Mouse (Mus musculus): ENCODE measurements around the gene Hoxc5.

The Hoxc5 gene

DNA sequence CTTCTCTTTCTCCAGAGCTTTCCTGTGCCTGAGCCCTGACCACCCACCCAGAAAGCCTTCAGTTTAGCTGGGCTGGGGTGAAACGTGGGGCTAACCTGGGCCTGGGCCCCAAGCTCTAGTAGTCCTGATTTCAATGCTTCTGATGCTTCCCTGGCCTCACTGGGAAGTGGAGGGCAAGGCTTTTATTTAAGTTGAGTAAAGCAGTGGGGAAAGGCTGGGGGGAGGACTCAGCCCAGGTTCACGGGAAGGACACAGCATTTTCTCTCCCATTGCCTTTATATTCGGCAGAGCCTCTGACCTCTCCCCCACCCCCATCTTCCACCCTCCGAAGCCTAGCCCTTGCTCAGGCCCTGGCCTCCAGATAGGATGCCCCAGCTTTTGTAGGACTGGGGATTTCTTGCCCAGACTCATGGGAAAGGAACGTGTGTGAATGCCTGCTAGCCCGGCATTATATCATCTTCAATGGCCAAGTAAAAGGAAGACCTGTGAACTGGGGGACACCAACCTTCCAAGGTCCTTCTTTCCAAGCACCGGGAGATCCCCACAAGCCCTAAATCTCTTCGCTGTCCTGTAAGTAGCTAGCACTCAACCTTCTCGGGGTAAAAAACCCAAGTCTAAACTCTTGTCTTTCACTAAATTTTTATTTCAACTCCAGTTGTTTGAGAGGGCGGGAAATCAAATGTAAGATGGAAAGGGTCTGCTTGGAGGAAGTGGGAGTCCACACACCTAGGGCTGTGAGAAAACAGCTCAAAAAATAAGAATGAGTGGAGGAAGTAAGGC, 71.6 kb downstream of the Hoxc5 start:
- DNase-seq (ENCODE audit: low spot score), result no peak

DNA sequence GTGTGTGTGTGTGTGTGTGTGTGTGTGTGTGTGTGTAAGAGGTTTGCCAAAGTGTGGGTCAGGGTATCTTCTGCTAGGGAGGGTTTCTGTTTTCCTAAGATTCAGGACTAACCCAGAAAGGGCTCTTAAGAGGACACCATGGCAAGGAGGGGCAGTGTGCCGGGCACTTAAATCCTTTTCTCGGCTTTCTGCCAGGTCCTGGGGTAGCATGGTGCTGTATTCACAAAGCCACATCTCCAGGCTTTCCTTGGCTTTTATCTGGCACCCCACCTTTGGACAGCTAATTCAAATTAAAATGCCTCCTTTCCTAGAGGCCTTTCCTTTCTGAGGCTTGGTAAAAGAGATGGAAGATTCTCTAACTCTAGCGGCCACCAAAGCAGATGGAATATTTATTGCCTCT, 72.4 kb downstream of the Hoxc5 start:
- no peak for DNase-seq (ENCODE audit: low spot score)

DNA sequence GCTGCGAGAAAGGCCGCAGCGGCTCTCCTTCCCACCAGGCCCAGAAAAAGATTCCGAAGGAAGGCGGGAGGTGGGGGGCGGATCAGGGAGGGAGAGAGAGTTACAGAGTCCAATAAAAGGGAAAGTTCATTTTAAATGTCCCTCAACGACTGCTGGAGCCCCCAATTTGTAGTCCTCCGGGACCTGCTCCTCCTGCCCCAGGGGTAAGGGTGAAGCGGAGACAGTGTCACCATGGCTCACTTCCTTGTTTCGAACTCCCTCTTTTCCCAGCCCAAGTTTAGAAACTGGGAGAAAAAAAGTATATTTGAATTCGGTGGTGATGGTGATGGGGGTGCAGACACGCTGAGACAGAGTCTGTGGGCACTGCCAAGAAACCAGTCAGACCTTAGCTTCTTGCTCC, 73.4 kb downstream of the Hoxc5 start:
- no peak for DNase-seq (ENCODE audit: low spot score)

DNA sequence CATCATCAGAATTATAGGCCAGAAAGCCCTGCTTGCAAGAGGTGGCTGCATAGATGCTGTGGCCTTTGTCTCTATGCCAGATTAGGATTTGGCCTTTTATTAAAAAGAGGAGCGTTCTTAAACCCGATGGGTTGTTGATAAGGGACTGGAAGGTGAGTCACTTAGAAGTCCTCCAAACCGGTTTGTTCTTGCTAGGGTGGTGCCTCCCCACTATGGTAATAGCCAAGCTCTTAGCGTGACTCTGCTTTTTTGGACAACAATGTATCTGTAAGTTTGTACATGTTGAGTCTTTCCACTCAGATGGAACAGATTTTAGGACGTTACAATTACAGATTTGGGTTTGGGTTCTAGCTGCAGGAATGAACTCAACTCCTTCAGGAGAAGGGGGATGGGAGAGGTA, 74.4 kb downstream of the Hoxc5 start:
- no peak for DNase-seq (ENCODE audit: low spot score)

- no peak for DNase-seq (ENCODE audit: low spot score)
These were observed 75.0 kb downstream of the Hoxc5 start for GRCm38 (mm10) chr15:103042209-103042608.

- DNase-seq (ENCODE audit: low spot score), result no peak
These were observed 84.4 kb downstream of the Hoxc5 start for GRCm38 (mm10) chr15:103051670-103052069.

GRCm38 (mm10) chr15:103053210-103053609, 86.0 kb downstream of the Hoxc5 start:
- no peak for DNase-seq (ENCODE audit: low spot score)

- DNase-seq (ENCODE audit: low spot score), result no peak
These were observed 89.2 kb downstream of the Hoxc5 start for GRCm38 (mm10) chr15:103056396-103056795.

DNA sequence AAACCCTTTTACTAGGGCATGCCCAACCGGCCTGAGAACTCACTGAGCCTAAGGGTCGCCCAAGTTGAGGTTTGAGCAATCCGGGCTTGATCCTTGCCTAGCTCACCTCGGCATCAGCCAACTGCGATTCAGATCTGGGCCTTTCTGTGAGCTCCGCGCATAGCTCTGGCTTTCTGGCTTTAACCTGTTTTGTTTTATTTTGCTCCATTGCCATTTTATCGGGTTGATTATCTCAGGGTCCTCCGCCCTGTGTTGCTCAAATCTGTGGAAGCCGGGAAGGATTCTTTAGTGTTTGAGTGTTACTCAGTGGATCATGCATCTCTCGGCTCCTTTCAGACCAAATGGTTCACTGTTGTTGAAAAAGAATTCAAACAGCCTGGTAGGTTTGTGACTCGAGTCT, 91.5 kb downstream of the Hoxc5 start:
- no peak for DNase-seq (ENCODE audit: low spot score)

GRCm38 (mm10) chr15:103059393-103059992, 92.2 kb downstream of the Hoxc5 start:
- DNase-seq (ENCODE audit: low spot score), result peak; percentile 25

- DNase-seq (ENCODE audit: low spot score), result no peak
These were observed 92.7 kb downstream of the Hoxc5 start for GRCm38 (mm10) chr15:103060021-103060340.

DNA sequence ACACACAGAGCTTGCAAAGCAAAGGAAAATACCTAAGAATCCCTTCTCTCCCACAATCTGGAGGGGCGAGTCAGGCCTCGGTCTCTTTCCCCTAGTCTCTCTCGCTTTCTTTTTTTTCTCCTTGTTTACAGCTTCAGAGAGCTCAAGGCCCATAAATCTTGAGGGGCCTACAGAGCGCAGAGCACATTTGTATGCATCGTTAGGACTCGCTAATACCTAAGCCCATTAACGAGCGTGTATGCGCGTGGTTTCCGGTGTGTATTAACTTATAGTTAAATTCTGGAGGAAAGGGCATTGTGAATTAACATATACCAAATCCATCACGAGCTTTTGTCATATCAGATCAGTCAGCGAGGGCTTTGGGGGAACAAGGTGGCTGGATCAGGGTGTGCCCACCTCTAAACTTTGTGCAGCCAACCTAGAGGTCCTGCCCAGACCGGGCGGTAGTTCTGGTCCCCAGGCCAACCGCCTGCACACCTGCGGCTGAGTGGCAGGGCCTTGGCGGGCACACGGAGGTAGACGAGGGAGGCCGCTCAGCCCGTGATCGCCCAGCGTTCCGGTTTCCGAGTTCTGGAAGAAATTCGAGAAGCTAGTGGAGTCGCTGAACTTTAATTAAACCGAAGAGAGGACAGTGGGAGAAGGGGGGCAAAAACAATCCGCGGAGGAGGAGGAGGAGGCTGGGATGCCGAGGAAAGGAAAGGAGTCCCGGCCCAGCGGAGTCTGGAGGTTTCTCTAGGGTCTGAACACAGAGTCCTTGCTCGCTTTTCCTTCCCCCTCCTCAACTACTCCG, 93.3 kb downstream of the Hoxc5 start:
- peak; percentile 59 for DNase-seq (ENCODE audit: low spot score)

GRCm38 (mm10) chr15:103061131-103061825, 94.0 kb downstream of the Hoxc5 start:
- peak; percentile 71 for DNase-seq (ENCODE audit: low spot score)

- DNase-seq (ENCODE audit: low spot score), result no peak
These were observed 94.7 kb downstream of the Hoxc5 start for GRCm38 (mm10) chr15:103061988-103062387.

- no peak for DNase-seq (ENCODE audit: low spot score)
These were observed 98.4 kb downstream of the Hoxc5 start for GRCm38 (mm10) chr15:103065642-103066041.

Data from ovary, postnatal 36 days (tissue).